Mouse (Mus musculus) mammary gland, adult 2 months (tissue): ENCODE results near the gene Cachd1. TPM values are rescaled to one million over a fixed set of nuclear protein-coding genes. Genes with fewer than 3 reads are reported as not detected.

Experiments
- polyA plus RNA-seq: library from polyadenylated mRNA; depleted of rRNA; stranded (reverse); fragments of >200 nt; gene quantifications from 2 replicates; pipeline ENCODE4 v1.2.3, GENCODE M21; 2012; ENCODE audit warnings: low replicate concordance; rRNA removed

The Cachd1 gene
- 30.6 and 37.5 TPM in 2 replicates for polyA plus RNA-seq

GRCm38 (mm10) chr4:100776043-100776870, at the start of gene Cachd1:
Gene Cachd1 (plus strand): TSS chr4:100776675.

DNA sequence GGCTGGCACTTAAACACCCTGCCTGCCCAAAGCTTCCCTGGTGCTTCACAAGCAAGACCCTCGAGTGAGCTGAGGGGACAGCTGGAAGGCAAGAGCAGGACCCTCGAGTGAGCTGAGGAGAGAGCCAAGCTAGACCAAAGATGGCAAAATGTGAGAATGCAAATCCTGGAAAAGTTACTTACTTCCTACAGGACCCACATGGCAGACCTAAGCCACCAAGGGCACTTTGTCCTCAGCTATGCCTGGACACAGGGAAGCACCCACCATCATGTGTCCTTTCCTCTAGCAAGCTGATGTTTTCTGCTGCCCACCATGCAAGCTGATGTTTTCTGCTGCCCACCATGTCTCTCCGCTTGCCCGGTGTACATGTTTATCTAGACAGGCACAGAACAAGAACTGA, 244.1 kb downstream of the Cachd1 start, which contains the start of gene Gm10577:
Gm10577 (minus strand) TSS at position 101 of the 400 bp plus-strand sequence.

GRCm38 (mm10) chr4:101068786-101069153, 292.3 kb downstream of the Cachd1 start, which contains the start of gene Raver2:
Gene Raver2 (plus strand): TSS chr4:101068983.

Other genes starting within 250 kb of the Cachd1 start
- not detected in 2 replicates for gene Gm10577, start 244.0 kb downstream of the Cachd1 start, polyA plus RNA-seq